Mouse (Mus musculus): ENCODE measurements around the gene Nrbf2.

Gene Nrbf2

DNA sequence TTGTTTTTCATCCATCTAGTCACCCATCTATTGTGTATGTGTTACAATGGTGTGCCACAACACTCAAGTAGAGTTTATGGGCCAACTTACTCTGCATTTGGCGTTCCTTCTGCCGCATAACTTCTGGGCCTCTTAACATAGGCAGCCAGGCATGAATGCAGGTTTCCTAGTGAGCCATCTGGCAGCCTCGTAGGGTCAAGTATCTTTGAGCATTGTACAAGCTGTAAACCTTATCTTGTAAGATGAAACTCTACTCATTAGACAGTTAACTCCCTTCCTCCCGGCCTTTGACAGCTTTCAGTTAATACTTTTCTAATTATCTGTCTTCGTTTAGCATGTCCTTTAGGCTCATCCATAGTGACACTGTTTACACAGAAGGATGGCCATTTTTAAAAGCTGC, 63.8 kb downstream of the Nrbf2 start:
- in situ Hi-C loops (cut with MboI; ENCODE audit: unreplicated experiment in 2 of 2) = no loop called here

DNA sequence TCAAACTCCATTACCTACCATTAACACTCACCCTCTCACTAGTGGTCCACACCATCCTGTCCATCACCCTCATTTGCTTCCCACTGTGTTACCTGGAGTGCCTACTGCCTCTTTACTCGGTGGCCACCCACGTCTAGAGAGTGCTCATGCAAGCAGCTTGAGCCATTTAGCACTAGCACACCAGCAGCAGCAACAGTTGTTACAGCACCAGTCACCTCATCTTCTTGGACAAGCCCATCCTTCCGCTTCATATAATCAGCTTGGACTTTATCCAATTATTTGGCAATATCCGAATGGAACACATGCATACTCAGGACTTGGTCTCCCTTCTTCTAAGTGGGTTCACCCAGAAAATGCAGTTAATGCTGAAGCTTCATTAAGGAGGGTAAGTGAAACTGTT, 64.9 kb downstream of the Nrbf2 start:
- in situ Hi-C loops (cut with MboI; ENCODE audit: unreplicated experiment in 2 of 2) = no loop called here

DNA sequence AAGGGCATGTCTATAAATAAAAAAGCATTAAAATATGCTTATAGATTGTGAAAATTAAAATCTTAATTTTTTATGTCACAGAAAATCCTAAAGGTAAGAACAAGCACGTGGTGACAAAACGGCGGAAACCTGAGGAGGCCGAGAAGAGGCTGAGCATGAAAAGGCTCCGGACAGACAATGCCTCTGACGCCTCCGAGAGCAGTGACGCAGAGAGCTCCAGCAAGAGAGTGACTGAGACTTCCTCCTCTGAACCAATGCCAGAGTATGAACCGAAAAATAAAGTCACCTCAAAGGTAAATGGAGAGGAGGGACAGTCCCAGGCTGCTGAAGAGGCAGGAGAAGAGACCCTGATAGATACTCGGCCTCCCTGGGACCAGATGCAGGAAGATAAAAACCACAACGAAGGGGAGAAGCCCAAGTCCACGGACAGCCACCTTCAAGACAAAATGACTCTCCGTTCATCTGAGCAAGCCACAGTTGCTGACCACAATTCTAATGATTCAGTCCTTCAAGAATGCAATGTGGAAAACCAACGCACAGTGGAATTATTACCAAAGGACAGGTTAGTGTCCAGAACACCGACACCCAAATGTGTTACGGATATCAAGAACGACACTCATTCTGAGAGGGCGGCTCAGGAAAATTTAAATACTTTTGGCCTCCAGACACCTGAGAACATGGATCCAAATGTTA, 66.1 kb downstream of the Nrbf2 start:
- in situ Hi-C loops (cut with MboI; ENCODE audit: unreplicated experiment in 2 of 2) = no loop called here

DNA sequence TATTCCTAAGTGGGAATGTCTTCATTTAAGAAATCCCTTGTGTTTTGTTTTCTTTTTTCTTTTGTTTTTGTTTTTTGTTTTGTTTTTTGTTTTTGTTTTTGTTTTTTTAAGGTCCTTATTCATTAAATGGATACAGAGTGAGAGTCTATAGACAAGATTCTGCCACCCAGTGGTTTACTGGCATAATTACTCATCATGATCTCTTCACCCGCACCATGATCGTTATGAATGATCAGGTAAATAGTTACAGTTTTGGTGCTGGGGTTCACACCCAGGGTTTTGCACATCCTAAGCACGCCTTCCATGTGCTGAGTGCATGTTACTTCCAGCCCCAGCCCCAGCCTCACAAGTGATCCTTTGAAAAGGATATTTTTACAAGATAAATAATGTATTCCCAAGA, 68.2 kb downstream of the Nrbf2 start:
- in situ Hi-C loops (cut with MboI; ENCODE audit: unreplicated experiment in 2 of 2) = no loop called here

All from v-Abl transformed pro-B cells (cell line).